ENCODE assay signal across 19 mouse cellular contexts in genomic region chrX:101645286-101645685, GRCm38 (mm10). TPM values are rescaled to one million over a fixed set of nuclear protein-coding genes. Genes with fewer than 3 reads are reported as not detected.
DNase-seq lines count a peak whose midpoint lies in the region; ATAC-seq lines count a peak whose summit lies in the region.
"Had no signal": no experiment of that assay in that cellular context is flagged by ENCODE, and none has a peak within 500 bp of the region (broad histone marks: within the 10 kb centered on the region; RNA-seq: fewer than 3 reads in every experiment).

No protein-coding gene starts in this region.

- no peak overlapping the region for H3K27ac ChIP-seq in kidney, embryonic 14.5 days (ENCODE audit: low read depth, low read length)
- H3K27ac ChIP-seq: forebrain, embryonic 13.5 days; heart, adult 2 months; hindbrain, embryonic 15.5 days had no signal

- no peak overlapping the region for H3K9ac ChIP-seq in kidney, embryonic 14.5 days (ENCODE audit: low read depth, low read length)
- H3K9ac ChIP-seq: forebrain, embryonic 13.5 days; hindbrain, embryonic 15.5 days had no signal

- no peaks in the 10 kb centered on the region for H3K9me3 ChIP-seq in kidney, embryonic 14.5 days (ENCODE audit: control insufficient read depth, low read length)
- H3K9me3 ChIP-seq: forebrain, embryonic 13.5 days; hindbrain, embryonic 15.5 days had no signal

- peaks cover 10% of the 10 kb centered on the region; the same call in 1 of the 2 replicates for H3K36me3 ChIP-seq in kidney, embryonic 14.5 days (ENCODE audit: control insufficient read depth, insufficient read depth, low read length)
- H3K36me3 ChIP-seq: hindbrain, embryonic 15.5 days had no signal

- DNase-seq in kidney, adult 18-20 months: peak; percentile 16
- peak; percentile 4 for DNase-seq in lung, postnatal 25 days (ENCODE audit: low spot score)
- no peak for DNase-seq in lung, postnatal 4 days
- DNase-seq in kidney, postnatal 10 days: peak; percentile 29
- DNase-seq in left cerebral cortex, postnatal 36 days (ENCODE audit: low spot score in 2 of 2): no peak
- DNase-seq in urinary bladder, postnatal 36 days (ENCODE audit: low spot score in 2 of 2): no peak
- DNase-seq: adrenal gland, postnatal 10 days; cerebellum, adult 9-11 months; gastrocnemius, postnatal 25 days; heart, adult 2 months; heart, postnatal 36 days; right cerebral cortex, postnatal 14 days; spleen, adult 18-20 months; thymus, postnatal 4 days had no signal

- 66% methylated on average over 2 of the region's 2 CpGs for WGBS in kidney, embryonic 14.5 days

- no peak overlapping the region for H3K4me3 ChIP-seq in kidney, embryonic 14.5 days (ENCODE audit: low read length)
- H3K4me3 ChIP-seq: forebrain, embryonic 13.5 days; heart, adult 2 months; hindbrain, embryonic 15.5 days had no signal

- no peaks in the 10 kb centered on the region for H3K4me1 ChIP-seq in kidney, embryonic 14.5 days (ENCODE audit: control insufficient read depth, insufficient read depth, low read length)

- ATAC-seq in kidney, embryonic 14.5 days (ENCODE audit: low FRiP score, low TSS enrichment): no peak
- ATAC-seq: forebrain, embryonic 13.5 days; midbrain, embryonic 16.5 days; Patski had no signal

- no peak overlapping the region for H3K4me2 ChIP-seq in kidney, embryonic 14.5 days (replicated peaks; ENCODE audit: low read depth, low read length)
- H3K4me2 ChIP-seq: forebrain, embryonic 13.5 days; hindbrain, embryonic 15.5 days had no signal

- intact Hi-C loops in left cerebral cortex, postnatal 36 days (cut with DNase I): no loop called here

- no peaks in the 10 kb centered on the region; the same call in 1 of the 2 replicates for H3K27me3 ChIP-seq in kidney, embryonic 14.5 days (ENCODE audit: control insufficient read depth, insufficient read depth, low read length)
- H3K27me3 ChIP-seq: forebrain, embryonic 13.5 days; hindbrain, embryonic 15.5 days had no signal

RNA-seq across cellular contexts. Expression of gene Ogt, which starts 5.4 kb away (rescaled TPM):
- polyA plus RNA-seq in kidney, embryonic 14.5 days (2014; fragmentation: Nextera tagmentation; extraction: Ambion mirVana): 171 and 225 TPM in 2 replicates
- total RNA-seq in left cerebral cortex, postnatal 36 days (2021): 100 to 1,000 TPM; 171 to 261 TPM

Comparison
In these comparisons a context has a peak if more than half of its experiments do, and no peak if none do; other contexts are left out.
1. DNase-seq: peak in kidney, adult 18-20 months (single experiment), lung, postnatal 25 days (single experiment) and kidney, postnatal 10 days (single experiment); none in lung, postnatal 4 days (0 of 2), left cerebral cortex, postnatal 36 days (0 of 2) and urinary bladder, postnatal 36 days (0 of 2).